Mouse (Mus musculus) cerebellum, adult 2 months (tissue): Measurements from ENCODE around the gene Epn1.

ENCODE experiments used
- CTCF ChIP-seq: fragments of 200-500 bp; IDR thresholded peaks from 2 replicates; pipeline ENCODE4 v1.5.1; 2011; ENCODE audit warnings: low read depth, mild to moderate bottlenecking, control low read depth, low read length, moderate library complexity, borderline replicate concordance; ENCODE audit not compliant: insufficient read depth
- POLR2A ChIP-seq: fragments of 200-500 bp; IDR thresholded peaks from 2 replicates; pipeline ENCODE4 v1.6.1; 2011; ENCODE audit warnings: low read length, control low read depth, borderline replicate concordance; ENCODE audit not compliant: insufficient read depth

DNA sequence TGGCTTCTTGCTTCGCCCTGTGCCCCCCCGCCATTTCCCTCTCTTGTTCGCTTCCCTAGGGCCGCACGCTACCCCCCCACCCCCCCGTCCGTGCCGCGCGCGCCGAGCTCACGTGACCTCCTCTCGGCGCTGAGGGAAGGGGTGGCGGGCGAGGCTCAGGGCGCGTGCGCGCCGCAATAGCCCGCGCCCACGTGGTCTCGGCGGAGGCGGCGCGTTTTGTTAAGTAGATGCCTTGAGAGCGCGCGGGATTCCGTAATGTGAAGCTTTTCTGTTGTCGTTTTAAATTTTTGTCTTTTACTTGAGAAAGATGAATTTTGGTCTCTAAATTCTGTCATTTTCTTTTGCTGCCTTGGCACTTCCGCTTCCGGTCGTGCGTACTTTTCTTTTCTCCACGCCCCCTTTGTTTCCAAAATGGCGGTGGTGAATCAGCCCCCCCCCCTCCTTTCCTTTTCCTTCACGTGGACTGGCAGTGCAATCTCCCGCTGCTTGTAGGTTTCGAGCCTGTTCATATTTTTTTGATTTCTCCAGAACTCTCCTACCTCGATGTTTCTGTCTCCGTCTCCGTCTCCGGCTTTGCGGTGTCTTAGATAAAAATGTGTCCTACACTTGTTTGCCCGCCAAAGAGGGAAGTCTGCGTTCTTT, 17.6 kb upstream of the Epn1 start:
- TF ChIP-seq CTCF (no peak), POLR2A (no peak)
